Mouse (Mus musculus): ENCODE results near the gene P4ha2. TPM values are rescaled to one million over a fixed set of nuclear protein-coding genes. Genes with fewer than 3 reads are reported as not detected.

P4ha2 gene
- total RNA-seq, 2 experiments from 2014 or later = 37.1 to 40.3 TPM

Other genes with a start within 250 kb of the P4ha2 start
- 1 to 10 TPM; 3.2 to 4.6 TPM for gene Gm12216, start 240.8 kb upstream of the P4ha2 start, total RNA-seq (2021)
- gene Slc22a5, start 208.4 kb upstream of the P4ha2 start, total RNA-seq (2021) = 1 to 10 TPM; 8.6 to 8.8 TPM
- gene Slc22a21, start 119.8 kb upstream of the P4ha2 start, total RNA-seq (2021) = 1 to 10 TPM; 3.3 to 3.6 TPM
- gene Slc22a4, start 72.0 kb upstream of the P4ha2 start, total RNA-seq (2021) = 1 to 10 TPM in 1 of 2 experiments, under 1 TPM in 1; 0.83 to 1.1 TPM
- 10 to 100 TPM; 65.2 to 67.1 TPM for gene Pdlim4, start 31.1 kb upstream of the P4ha2 start, total RNA-seq (2021)
- gene Csf2, start 149.6 kb downstream of the P4ha2 start, total RNA-seq (2021) = not detected
- not detected for gene Il3, start 167.2 kb downstream of the P4ha2 start, total RNA-seq (2021)
- gene Acsl6, start 203.7 kb downstream of the P4ha2 start, total RNA-seq (2021) = 10 to 100 TPM in 1 of 2 experiments, 1 to 10 TPM in 1; 7.3 to 10.2 TPM

All from gastrocnemius, postnatal 4 days (tissue).